Mouse (Mus musculus) adrenal gland, adult 2 months (tissue): Measurements from ENCODE around the gene Tmem217. TPM values are rescaled to one million over a fixed set of nuclear protein-coding genes. Genes with fewer than 3 reads are reported as not detected.
"Not testable (repeated sequence)": the region's sequence is repeated elsewhere in the genome, so short reads cannot be mapped to it uniquely, and the experiment has no call there.

Source experiments
- DNase-seq: peaks from one replicate; pipeline ENCODE4 v3.0.0; 2021
- polyA plus RNA-seq: library from polyadenylated mRNA; depleted of rRNA; stranded (reverse); fragments of >200 nt; gene quantifications from 2 replicates; pipeline ENCODE4 v1.2.3, GENCODE M21; 2012
- total RNA-seq, 2 experiments: library from RNA; stranded (reverse); gene quantifications; 2 replicates each; pipeline ENCODE4 v1.2.3; 2021

Gene Tmem217
- total and polyA plus RNA-seq, 3 experiments = 1.6 TPM; not detected in 2

GRCm38 (mm10) chr17:29548994-29549393 is 3.2 kb downstream of the Tmem217 start:
- no peak for DNase-seq

- DNase-seq = no peak
Measured at GRCm38 (mm10) chr17:29548494-29548893, 3.7 kb downstream of the Tmem217 start.

GRCm38 (mm10) chr17:29545241-29545640 is 6.9 kb downstream of the Tmem217 start:
- no peak for DNase-seq

- no peak for DNase-seq
Measured at GRCm38 (mm10) chr17:29544064-29544463, 8.1 kb downstream of the Tmem217 start.

GRCm38 (mm10) chr17:29542831-29543690 is 9.1 kb downstream of the Tmem217 start:
- no peak for DNase-seq

GRCm38 (mm10) chr17:29541419-29541818 is 10.8 kb downstream of the Tmem217 start:
- DNase-seq = peak; percentile 93

- DNase-seq = peak; percentile 62
Measured at GRCm38 (mm10) chr17:29540426-29540825, 11.8 kb downstream of the Tmem217 start.

GRCm38 (mm10) chr17:29533866-29534265 is 18.3 kb downstream of the Tmem217 start:
- no peak for DNase-seq

- no peak for DNase-seq
Measured at GRCm38 (mm10) chr17:29531757-29532384, 20.3 kb downstream of the Tmem217 start.

GRCm38 (mm10) chr17:29531278-29531677 is 20.9 kb downstream of the Tmem217 start:
- DNase-seq = no peak

- no peak for DNase-seq
Measured at GRCm38 (mm10) chr17:29530508-29530907, 21.7 kb downstream of the Tmem217 start.

GRCm38 (mm10) chr17:29528568-29529187 is 23.5 kb downstream of the Tmem217 start:
- DNase-seq = no peak

- DNase-seq = no peak
Measured at GRCm38 (mm10) chr17:29525613-29526012, 26.6 kb downstream of the Tmem217 start.

- no peak for DNase-seq
Measured at GRCm38 (mm10) chr17:29519731-29520130, 32.5 kb downstream of the Tmem217 start.

- not testable (repeated sequence) for DNase-seq
Measured at GRCm38 (mm10) chr17:29518665-29519064, 33.5 kb downstream of the Tmem217 start.

GRCm38 (mm10) chr17:29514435-29514834 is 37.8 kb downstream of the Tmem217 start:
- DNase-seq = peak; percentile 82

GRCm38 (mm10) chr17:29513044-29513730 is 39.0 kb downstream of the Tmem217 start:
- DNase-seq = peak; percentile 80

- no peak for DNase-seq
Measured at GRCm38 (mm10) chr17:29510691-29511090, 41.5 kb downstream of the Tmem217 start.

- no peak for DNase-seq
Measured at GRCm38 (mm10) chr17:29508927-29509608, 43.1 kb downstream of the Tmem217 start.

GRCm38 (mm10) chr17:29503700-29504099 is 48.5 kb downstream of the Tmem217 start:
- no peak for DNase-seq
